Mouse (Mus musculus) liver, postnatal 0 days (tissue): ENCODE measurements around the gene Duxf3. TPM values are rescaled to one million over a fixed set of nuclear protein-coding genes. Genes with fewer than 3 reads are reported as not detected.
"Not testable (repeated sequence)": the region's sequence is repeated elsewhere in the genome, so short reads cannot be mapped to it uniquely, and the experiment has no call there.

Source experiments
- ATAC-seq: fragments of 200-750 bp; cut with Nextera tagmentation; 2 replicates; pipeline ENCODE4 v1.8.0; 2017; ENCODE audit warnings: mild to moderate bottlenecking, moderate library complexity
- DNase-seq: peaks from one replicate; pipeline ENCODE4 v3.0.0-alpha.2; 2016
- H3K27ac ChIP-seq: fragments of 300-500 bp; sonication (generic); 2 replicates; pipeline ENCODE4 v1.5.1; 2014; ENCODE audit warnings: antibody characterized with exemption, moderate library complexity, mild to moderate bottlenecking, low read depth
- H3K27me3 ChIP-seq: fragments of 300-500 bp; sonication (generic); 2 replicates; pipeline ENCODE4 v1.6.1; 2014; ENCODE audit warnings: low read length, control low read depth, mixed read lengths; ENCODE audit not compliant: insufficient read depth
- H3K36me3 ChIP-seq: fragments of 300-500 bp; sonication (generic); replicated peaks from 2 replicates; pipeline ENCODE4 v1.6.1; 2014; ENCODE audit warnings: mild to moderate bottlenecking, control low read depth, low read length, moderate library complexity, mixed read lengths; ENCODE audit not compliant: insufficient read depth
- H3K4me1 ChIP-seq: fragments of 300-500 bp; sonication (generic); 2 replicates; pipeline ENCODE4 v1.6.1; 2014; ENCODE audit warnings: antibody characterized with exemption, mild to moderate bottlenecking, control low read depth; ENCODE audit not compliant: insufficient read depth
- H3K4me2 ChIP-seq: fragments of 300-500 bp; sonication (generic); 2 replicates; pipeline ENCODE4 v1.6.1; 2014; ENCODE audit warnings: low read depth, mild to moderate bottlenecking, low read length, moderate library complexity, mixed read lengths
- H3K4me3 ChIP-seq: fragments of 300-500 bp; sonication (generic); 2 replicates; pipeline ENCODE4 v1.5.1; 2014; ENCODE audit warnings: low read depth, low read length
- H3K9ac ChIP-seq: fragments of 300-500 bp; sonication (generic); replicated peaks from 2 replicates; pipeline ENCODE4 v1.6.1; 2014; ENCODE audit warnings: mild to moderate bottlenecking, moderate library complexity
- H3K9me3 ChIP-seq: fragments of 300-500 bp; sonication (generic); 2 replicates; pipeline ENCODE4 v1.6.1; 2016; ENCODE audit warnings: mild to moderate bottlenecking, control low read depth, low read length, mixed read lengths
- CTCF ChIP-seq: sonication (generic); IDR thresholded peaks from 2 replicates; pipeline ENCODE4 v1.5.1; 2016; ENCODE audit warnings: antibody characterized with exemption, low read depth
- EP300 ChIP-seq: IDR thresholded peaks from 2 replicates; pipeline ENCODE4 v1.6.1; 2016; ENCODE audit warnings: antibody characterized with exemption, low read depth, mild to moderate bottlenecking
- WGBS: fragments of 180-500 bp; shearing (Covaris S2); extraction: QIAGEN DNeasy Blood & Tissue Kit; methylation state at CpG from one replicate; pipeline ENCODE4 v1.1.7; 2014; ENCODE audit not compliant: insufficient replicate concordance; 5-methylcytosine and 5-hydroxymethylcytosine counted together
- polyA plus RNA-seq: library from polyadenylated mRNA; unstranded; fragments of >200 nt; fragmentation: Nextera tagmentation; extraction: Ambion mirVana; gene quantifications from 2 replicates; pipeline ENCODE4 v1.2.1, GENCODE M21; 2015

Gene Duxf3
- polyA plus RNA-seq = not detected in 2 replicates

DNA sequence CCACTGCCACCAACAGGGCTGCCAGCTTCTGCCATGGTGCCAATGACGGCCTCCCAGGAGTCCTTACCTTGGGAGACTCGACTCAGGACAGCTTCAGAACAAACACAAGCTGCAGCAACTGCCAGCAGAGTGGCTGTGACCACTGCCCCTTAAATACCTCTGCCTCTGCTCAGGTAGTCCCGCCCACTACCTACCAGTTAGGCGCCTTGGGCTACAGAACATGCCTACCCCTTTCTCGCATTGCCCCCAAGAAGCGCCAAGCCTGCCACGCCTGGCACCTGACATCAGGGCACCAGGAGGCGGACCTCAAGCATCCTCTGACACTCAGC, at the start of gene Duxf3:
TSS of gene Duxf3 (minus strand) at position 35 of the 329 bp plus-strand sequence.
- 69% methylated on average over 6 of the region's 8 CpGs for WGBS
- not testable (repeated sequence) for H3K4me2 ChIP-seq, H3K9ac ChIP-seq, H3K27me3 ChIP-seq, DNase-seq, H3K36me3 ChIP-seq, H3K4me3 ChIP-seq, H3K4me1 ChIP-seq, H3K27ac ChIP-seq, H3K9me3 ChIP-seq
- peak; percentile 31 for ATAC-seq

DNA sequence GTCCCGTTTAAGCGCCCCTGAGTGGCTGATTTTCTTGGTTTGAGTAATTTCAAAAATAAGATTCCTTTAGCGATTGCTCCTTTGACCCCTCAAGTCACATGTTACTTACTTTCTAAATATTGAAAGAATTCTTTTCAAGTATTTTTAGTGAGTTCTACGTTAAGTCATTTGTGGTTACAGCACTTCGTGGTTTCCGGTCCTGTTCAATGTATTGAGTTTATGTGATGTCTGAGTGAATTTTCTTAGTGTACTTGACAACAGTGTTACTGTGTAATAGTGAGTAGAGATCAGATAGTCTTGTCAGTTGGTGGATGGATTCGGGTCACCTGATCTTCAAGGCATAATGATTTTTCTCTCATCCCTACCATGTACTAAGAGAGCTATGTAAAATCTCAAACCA, 49.8 kb upstream of the Duxf3 start:
- Histone ChIP-seq H3K27ac (no peak overlapping the region), H3K36me3 (peaks cover 27% of the 10 kb centered on the region), H3K27me3 (no peaks in the 10 kb centered on the region), H3K4me1 (no peaks in the 10 kb centered on the region), H3K9me3 (no peaks in the 10 kb centered on the region), H3K4me3 (no peak overlapping the region), H3K4me2 (no peak overlapping the region), H3K9ac (no peak overlapping the region)
- DNase-seq (no peak), ATAC-seq (no peak)
- WGBS = 80% methylated on average over 7 of the region's 7 CpGs
- TF ChIP-seq EP300 = no peak
- TF ChIP-seq CTCF = no peak

DNA sequence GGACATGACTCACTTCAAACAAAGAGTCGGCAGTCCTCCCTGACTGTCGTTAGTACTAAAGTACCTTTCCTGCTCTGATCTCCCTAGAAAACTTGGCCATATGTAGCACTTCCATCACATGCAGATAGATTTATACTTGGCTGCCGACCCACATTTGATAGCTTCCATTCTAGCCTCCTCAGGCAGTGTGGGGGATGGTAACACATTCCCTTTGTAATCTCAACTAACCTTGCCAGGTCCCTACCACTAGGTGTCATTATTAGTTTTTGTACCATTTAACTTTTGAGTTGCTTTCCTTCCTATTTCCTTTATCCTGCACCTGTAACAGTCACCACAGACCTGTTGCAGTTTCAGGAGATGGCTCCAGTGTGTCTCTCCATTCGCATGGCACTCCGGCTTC, 26.0 kb upstream of the Duxf3 start:
- Histone ChIP-seq H3K27me3 (no peaks in the 10 kb centered on the region), H3K4me1 (peaks cover 19% of the 10 kb centered on the region), H3K9me3 (no peaks in the 10 kb centered on the region), H3K36me3 (peaks cover 30% of the 10 kb centered on the region), H3K27ac (no peak overlapping the region), H3K9ac (no peak overlapping the region), H3K4me3 (no peak overlapping the region), H3K4me2 (no peak overlapping the region)
- no peak for DNase-seq
- 67% methylated on average over 5 of the region's 5 CpGs for WGBS
- TF ChIP-seq CTCF (peak; percentile 42), EP300 (no peak)
- no peak for ATAC-seq

DNA sequence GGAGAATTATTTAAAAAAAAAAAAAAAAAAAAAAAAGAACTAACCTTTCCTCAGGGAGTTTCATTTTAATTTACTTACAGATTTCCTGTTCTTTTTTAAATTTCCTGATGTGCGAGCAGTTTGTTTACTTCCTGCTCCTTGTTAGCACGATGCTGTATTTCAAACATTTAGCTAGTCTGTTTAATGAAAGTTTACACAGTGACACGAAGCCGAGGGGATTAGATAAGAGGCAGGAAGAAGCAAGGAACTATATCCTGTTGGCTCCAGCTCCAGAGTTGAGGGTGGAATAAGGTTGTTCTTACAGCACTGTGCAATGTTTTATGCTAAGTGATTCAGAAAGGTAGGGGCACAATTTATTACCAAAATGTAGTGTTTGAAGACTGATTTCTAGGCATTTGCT, 23.5 kb upstream of the Duxf3 start:
- H3K36me3 ChIP-seq = peaks cover 18% of the 10 kb centered on the region
- TF ChIP-seq CTCF = no peak
- no peak for TF ChIP-seq EP300
- DNase-seq (no peak), ATAC-seq (no peak)
- peak overlapping the region; percentile 83; the same call in 1 of the 2 replicates for H3K9ac ChIP-seq
- H3K9me3 ChIP-seq = no peaks in the 10 kb centered on the region
- under 1% methylated on average over 4 of the region's 4 CpGs for WGBS
- peak overlapping the region; percentile 84 for H3K4me2 ChIP-seq
- H3K27me3 ChIP-seq = no peaks in the 10 kb centered on the region
- H3K27ac ChIP-seq = peak overlapping the region; percentile 72
- peak overlapping the region; percentile 90 for H3K4me3 ChIP-seq
- H3K4me1 ChIP-seq = peaks cover 19% of the 10 kb centered on the region

DNA sequence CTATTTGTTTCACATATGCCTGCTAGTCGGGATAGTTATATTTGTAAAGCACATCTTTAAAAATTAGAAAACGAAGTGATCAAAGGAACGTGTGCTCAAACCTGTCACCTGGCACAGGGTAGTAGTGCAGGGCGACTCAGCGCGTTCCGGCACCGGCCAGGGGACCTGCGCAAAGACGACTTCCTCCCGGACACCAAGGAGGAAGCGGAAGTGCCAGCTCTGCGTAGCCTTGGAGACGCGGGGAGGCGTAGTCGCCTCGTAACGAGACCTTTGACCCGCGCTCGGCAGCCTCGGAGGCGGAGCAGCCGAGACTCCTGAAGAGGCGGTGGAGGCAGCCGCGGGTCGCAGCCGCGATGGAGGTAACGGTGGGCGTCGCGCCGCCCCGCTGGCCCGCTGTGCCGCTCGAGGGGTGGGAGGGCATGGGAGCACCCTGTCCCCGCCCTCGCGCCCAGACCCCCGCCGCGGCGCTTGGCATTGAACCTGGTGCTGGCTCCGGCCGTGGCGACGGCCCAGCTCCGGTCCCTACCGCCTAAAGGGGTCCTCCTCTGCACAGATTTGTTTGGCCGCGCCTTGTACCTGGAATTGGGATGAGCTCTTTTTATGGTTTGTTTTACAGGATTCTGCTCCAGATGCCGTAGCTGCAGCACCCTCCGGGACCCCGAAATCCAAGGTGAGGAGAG, 22.9 kb upstream of the Duxf3 start, which contains the start of gene Gcc2:
TSS of gene Gcc2 (plus strand) at position 285 of the 680 bp plus-strand sequence.
- under 1% methylated on average over 50 of the region's 58 CpGs for WGBS
- peak within 1 kb of the TSS; percentile 90 for H3K4me3 ChIP-seq
- no peak for TF ChIP-seq EP300
- no peak for TF ChIP-seq CTCF
- no peaks in the 10 kb centered on the region for H3K9me3 ChIP-seq
- no peaks in the 10 kb centered on the region for H3K27me3 ChIP-seq
- peak within 1 kb of the TSS; percentile 84 for H3K4me2 ChIP-seq
- peaks cover 17% of the 10 kb centered on the region for H3K36me3 ChIP-seq
- peak within 1 kb of the TSS; percentile 72 for H3K27ac ChIP-seq
- H3K9ac ChIP-seq = peak within 1 kb of the TSS; percentile 83
- ATAC-seq = peak; percentile 99
- peak; percentile 95 for DNase-seq
- peaks cover 19% of the 10 kb centered on the region for H3K4me1 ChIP-seq

DNA sequence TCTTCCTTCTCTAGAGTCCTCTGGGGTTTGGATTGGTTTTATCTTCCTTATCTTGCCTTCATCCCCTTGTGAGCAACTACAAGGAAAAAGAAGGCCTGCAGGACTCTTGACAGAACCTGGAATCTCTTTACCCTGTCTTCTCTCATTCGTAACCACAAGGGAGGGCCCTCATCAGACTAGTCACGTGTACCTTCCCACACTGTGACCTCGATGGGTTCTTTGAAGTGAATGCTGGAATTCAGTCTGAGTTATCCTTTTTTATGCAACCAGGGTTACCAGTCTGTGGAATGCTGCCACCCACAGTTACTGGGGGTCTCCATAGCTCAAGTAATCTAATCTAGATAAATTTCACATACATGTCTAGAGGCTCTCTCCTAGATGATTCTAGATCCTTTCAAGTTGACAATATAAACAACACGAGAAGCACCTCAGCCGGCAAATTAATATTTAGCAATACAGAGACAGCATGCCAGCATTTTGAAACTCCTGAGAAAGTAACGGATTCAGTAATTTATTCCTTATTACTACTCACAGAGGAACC, 22.2 kb upstream of the Duxf3 start:
- H3K9ac ChIP-seq = peak overlapping the region; percentile 5; the same call in 1 of the 2 replicates
- no peak for DNase-seq
- peak; percentile 27; the same call in 1 of the 2 replicates for ATAC-seq
- H3K27me3 ChIP-seq = no peaks in the 10 kb centered on the region
- peak overlapping the region; percentile 90 for H3K4me3 ChIP-seq
- H3K36me3 ChIP-seq = peaks cover 11% of the 10 kb centered on the region
- peak overlapping the region; percentile 11; the same call in 1 of the 2 replicates for H3K27ac ChIP-seq
- no peaks in the 10 kb centered on the region for H3K9me3 ChIP-seq
- H3K4me2 ChIP-seq = peak overlapping the region; percentile 84
- no peak for TF ChIP-seq CTCF
- TF ChIP-seq EP300 = no peak
- 22% methylated on average over 6 of the region's 6 CpGs for WGBS
- H3K4me1 ChIP-seq = peaks cover 19% of the 10 kb centered on the region
